Mouse (Mus musculus) kidney, adult 2 months (tissue): ENCODE data around the gene Ulk4. TPM values are rescaled to one million over a fixed set of nuclear protein-coding genes. Genes with fewer than 3 reads are reported as not detected.

Source experiments
- DNase-seq: peaks from one replicate; pipeline ENCODE4 v3.0.0; 2021
- H3K27ac ChIP-seq: fragments of 200-500 bp; 2 replicates; pipeline ENCODE4 v1.5.1; 2012; ENCODE audit warnings: low read depth, low read length, control low read depth, inconsistent platforms; ENCODE audit not compliant: insufficient read depth
- H3K27me3 ChIP-seq: fragments of 200-500 bp; replicated peaks from 2 replicates; pipeline ENCODE4 v1.6.1; 2012; ENCODE audit warnings: mild to moderate bottlenecking, moderate library complexity, low read length, inconsistent platforms; ENCODE audit not compliant: control insufficient read depth, insufficient read depth
- H3K36me3 ChIP-seq: fragments of 200-500 bp; 2 replicates; pipeline ENCODE4 v1.6.1; 2012; ENCODE audit warnings: mild to moderate bottlenecking, moderate library complexity, low read length, inconsistent platforms; ENCODE audit not compliant: control insufficient read depth, insufficient read depth
- H3K4me1 ChIP-seq: fragments of 200-500 bp; 2 replicates; pipeline ENCODE4 v1.6.1; 2011; ENCODE audit warnings: low read length; ENCODE audit not compliant: control insufficient read depth, insufficient read depth
- H3K4me3 ChIP-seq: fragments of 200-500 bp; 2 replicates; pipeline ENCODE4 v1.5.1; 2011; ENCODE audit warnings: mild to moderate bottlenecking, low read depth, low read length, control low read depth; ENCODE audit not compliant: insufficient read depth
- CTCF ChIP-seq: fragments of 200-500 bp; conservative IDR thresholded peaks from 2 replicates; pipeline ENCODE4 v1.5.1; 2011; ENCODE audit warnings: low read depth, mild to moderate bottlenecking, control low read depth, low read length, moderate library complexity, mixed read lengths; ENCODE audit not compliant: insufficient read depth, insufficient read length
- POLR2A ChIP-seq: fragments of 200-500 bp; IDR thresholded peaks from one replicate; pipeline ENCODE4 v1.6.1; 2011; ENCODE audit warnings: low read depth, low read length, control low read depth
- WGBS: fragments of 180-500 bp; shearing (Covaris S2); methylation state at CpG from one replicate; pipeline ENCODE4 v1.1.7; 2018; 5-methylcytosine and 5-hydroxymethylcytosine counted together
- polyA plus RNA-seq: library from polyadenylated mRNA; depleted of rRNA; stranded (reverse); fragments of >200 nt; gene quantifications from 2 replicates; pipeline ENCODE4 v1.2.3, GENCODE M21; 2012

Ulk4 gene
- polyA plus RNA-seq, 1 experiment: 1.9 TPM

DNA sequence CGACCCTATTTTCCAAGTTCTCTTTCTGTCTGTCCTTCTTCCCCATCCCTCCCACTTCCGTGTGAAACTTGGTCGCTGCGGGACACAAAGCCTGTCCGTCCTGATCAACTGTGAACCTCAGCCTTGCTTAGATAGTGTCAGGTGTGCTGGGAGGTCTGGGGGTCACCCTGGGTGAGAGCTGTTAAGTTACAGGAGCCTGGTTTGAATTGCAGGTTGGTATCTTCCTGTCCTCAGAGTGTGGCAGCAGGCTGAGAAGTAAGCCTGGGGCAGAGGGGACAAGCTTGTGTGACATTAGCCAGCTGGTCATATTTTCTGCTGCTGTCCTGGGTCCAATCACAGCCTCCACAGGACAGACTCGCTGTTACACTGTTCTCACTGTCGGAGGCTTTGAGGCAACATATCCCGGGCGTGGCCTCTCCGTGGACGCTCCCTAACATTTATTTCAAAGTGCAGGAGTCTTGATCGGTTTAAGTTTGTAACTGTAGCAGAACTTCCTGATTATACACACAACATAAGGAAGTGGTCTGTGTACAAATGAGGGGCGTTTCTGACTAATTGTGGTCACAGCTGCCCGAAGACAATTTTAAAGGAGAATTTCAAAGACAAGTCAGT lies 37.6 kb upstream of the Ulk4 start:
- WGBS: 38% methylated on average over 14 of the region's 14 CpGs
- no peaks in the 10 kb centered on the region for H3K36me3 ChIP-seq
- TF ChIP-seq CTCF (no peak), POLR2A (no peak)
- H3K4me3 ChIP-seq: peak overlapping the region; percentile 38
- H3K4me1 ChIP-seq: peaks cover 32% of the 10 kb centered on the region
- peak; percentile 53 for DNase-seq
- H3K27ac ChIP-seq: peak overlapping the region; percentile 84
- H3K27me3 ChIP-seq: no peaks in the 10 kb centered on the region

DNA sequence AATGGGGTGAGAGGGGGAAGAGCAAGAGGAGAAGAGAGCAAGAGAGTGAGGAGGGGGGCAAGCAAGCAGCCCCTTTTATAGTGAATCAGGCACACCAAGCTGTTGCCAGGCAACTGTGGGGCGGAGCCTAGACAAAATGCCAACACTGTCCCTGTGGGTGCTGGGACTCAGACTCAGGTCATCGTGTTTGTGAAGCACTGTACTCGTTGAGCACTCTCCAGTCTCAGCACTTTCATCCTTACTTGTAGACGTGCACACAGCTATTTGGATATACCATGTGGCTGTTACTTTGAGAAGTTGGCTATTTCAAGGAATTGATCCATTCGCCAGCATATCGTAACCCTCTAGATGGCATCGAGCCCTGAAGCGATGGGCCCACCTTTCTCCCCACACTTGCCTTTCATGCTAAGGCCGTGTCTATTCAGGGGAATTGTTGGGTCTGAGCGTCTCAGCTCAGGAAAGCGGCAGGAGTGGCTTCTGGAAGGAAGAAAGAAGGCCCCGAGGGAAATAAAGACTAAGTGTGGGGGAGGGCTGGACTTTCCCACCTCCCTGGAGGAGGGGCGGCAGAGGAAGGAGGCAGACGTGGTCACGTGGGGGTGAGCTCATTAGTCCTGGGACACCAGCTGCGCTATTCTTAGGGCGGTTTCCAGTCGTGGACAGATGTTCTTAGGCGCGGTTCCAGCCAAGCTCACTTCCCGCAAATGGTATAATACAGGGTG lies 36.8 kb upstream of the Ulk4 start:
- Histone ChIP-seq H3K4me3 (peak overlapping the region; percentile 5; the same call in 1 of the 2 replicates), H3K36me3 (no peaks in the 10 kb centered on the region), H3K27me3 (no peaks in the 10 kb centered on the region), H3K27ac (peak overlapping the region; percentile 84), H3K4me1 (peaks cover 35% of the 10 kb centered on the region)
- 15% methylated on average over 21 of the region's 21 CpGs for WGBS
- TF ChIP-seq POLR2A (peak; percentile 33), CTCF (no peak)
- DNase-seq: peak; percentile 93

GRCm38 (mm10) chr9:121312237-121312891 lies 35.4 kb upstream of the Ulk4 start:
- no peak for TF ChIP-seq POLR2A
- TF ChIP-seq CTCF: no peak

GRCm38 (mm10) chr9:121311846-121312236 lies 34.8 kb upstream of the Ulk4 start:
- Histone ChIP-seq H3K4me3 (no peak overlapping the region), H3K36me3 (no peaks in the 10 kb centered on the region), H3K27ac (no peak overlapping the region), H3K4me1 (peaks cover 28% of the 10 kb centered on the region), H3K27me3 (no peaks in the 10 kb centered on the region)
- 28% methylated on average over 6 of the region's 6 CpGs for WGBS
- peak; percentile 54 for DNase-seq
- no peak for TF ChIP-seq POLR2A
- TF ChIP-seq CTCF: no peak

More at GRCm38 (mm10) chr9:121312237-121312891, 35.4 kb upstream of the Ulk4 start:
- DNase-seq: peak; percentile 81
- Histone ChIP-seq H3K4me1 (peaks cover 33% of the 10 kb centered on the region), H3K27me3 (no peaks in the 10 kb centered on the region), H3K27ac (no peak overlapping the region), H3K36me3 (no peaks in the 10 kb centered on the region), H3K4me3 (no peak overlapping the region)
- 36% methylated on average over 10 of the region's 10 CpGs for WGBS

- WGBS: 85% methylated on average over 7 of the region's 7 CpGs
Observed at GRCm38 (mm10) chr9:121310501-121310900, 33.5 kb upstream of the Ulk4 start.

GRCm38 (mm10) chr9:121309287-121309686 lies 32.3 kb upstream of the Ulk4 start:
- DNase-seq: no peak
- Histone ChIP-seq H3K27me3 (no peaks in the 10 kb centered on the region), H3K4me3 (no peak overlapping the region), H3K27ac (no peak overlapping the region), H3K36me3 (no peaks in the 10 kb centered on the region), H3K4me1 (peaks cover 22% of the 10 kb centered on the region)
- WGBS: 69% methylated on average over 4 of the region's 4 CpGs
- TF ChIP-seq POLR2A (no peak), CTCF (no peak)

More at GRCm38 (mm10) chr9:121310501-121310900, 33.5 kb upstream of the Ulk4 start:
- Histone ChIP-seq H3K27me3 (no peaks in the 10 kb centered on the region), H3K27ac (no peak overlapping the region), H3K4me1 (peaks cover 25% of the 10 kb centered on the region), H3K36me3 (no peaks in the 10 kb centered on the region), H3K4me3 (no peak overlapping the region)
- no peak for TF ChIP-seq POLR2A
- no peak for TF ChIP-seq CTCF
- DNase-seq: no peak

- TF ChIP-seq CTCF (no peak), POLR2A (no peak)
- no peak overlapping the region for H3K27ac ChIP-seq
- H3K27me3 ChIP-seq: no peaks in the 10 kb centered on the region
- no peaks in the 10 kb centered on the region for H3K36me3 ChIP-seq
- WGBS: 94% methylated on average over 4 of the region's 4 CpGs
- H3K4me3 ChIP-seq: no peak overlapping the region
- peaks cover 30% of the 10 kb centered on the region for H3K4me1 ChIP-seq
- no peak for DNase-seq
Observed at GRCm38 (mm10) chr9:121305456-121305855, 28.5 kb upstream of the Ulk4 start.
